Mouse (Mus musculus): ENCODE results near the gene Mfsd4a. TPM values are rescaled to one million over a fixed set of nuclear protein-coding genes. Genes with fewer than 3 reads are reported as not detected.

Mfsd4a gene
- polyA plus RNA-seq, 1 experiment, result 42.8 TPM

GRCm38 (mm10) chr1:132065001-132065400, 2.9 kb downstream of the Mfsd4a start:
- peaks cover 24% of the 10 kb centered on the region for H3K4me1 ChIP-seq (ENCODE audit: control insufficient read depth, insufficient read depth, low read length)
- no peak for DNase-seq
- no peak overlapping the region for H3K27ac ChIP-seq (ENCODE audit: insufficient read depth, low read length)
- 48% methylated on average over 1 of the region's 1 CpGs for WGBS
- TF ChIP-seq CTCF (IDR thresholded peaks at IDR 0.05; ENCODE audit: borderline replicate concordance, insufficient read depth, low read depth, low read length) (no peak), POLR2A (IDR thresholded peaks at IDR 0.05; ENCODE audit: borderline replicate concordance, insufficient read depth, low read length) (no peak)
- no peak overlapping the region for H3K4me3 ChIP-seq (replicated peaks; ENCODE audit: insufficient read depth, low read depth, low read length)
- no peaks in the 10 kb centered on the region for H3K27me3 ChIP-seq (ENCODE audit: control insufficient read depth, insufficient read depth, low read length)

- 77% methylated on average over 4 of the region's 4 CpGs for whole genome bisulfite sequencing
Measured at GRCm38 (mm10) chr1:132063096-132063495, 4.8 kb downstream of the Mfsd4a start.

GRCm38 (mm10) chr1:132061750-132062541, 5.9 kb downstream of the Mfsd4a start:
- 68% methylated on average over 6 of the region's 6 CpGs for WGBS
- H3K27ac ChIP-seq (ENCODE audit: insufficient read depth, low read length), result no peak overlapping the region
- no peak overlapping the region for H3K4me3 ChIP-seq (replicated peaks; ENCODE audit: insufficient read depth, low read depth, low read length)
- no peaks in the 10 kb centered on the region for H3K27me3 ChIP-seq (ENCODE audit: control insufficient read depth, insufficient read depth, low read length)
- no peak for TF ChIP-seq CTCF (IDR thresholded peaks at IDR 0.05; ENCODE audit: borderline replicate concordance, insufficient read depth, low read depth, low read length)
- peaks cover 32% of the 10 kb centered on the region for H3K4me1 ChIP-seq (ENCODE audit: control insufficient read depth, insufficient read depth, low read length)
- DNase-seq, result no peak

More at GRCm38 (mm10) chr1:132063096-132063495, 4.8 kb downstream of the Mfsd4a start:
- no peak for DNase-seq
- TF ChIP-seq POLR2A (IDR thresholded peaks at IDR 0.05; ENCODE audit: borderline replicate concordance, insufficient read depth, low read length) (no peak), CTCF (IDR thresholded peaks at IDR 0.05; ENCODE audit: borderline replicate concordance, insufficient read depth, low read depth, low read length) (no peak)
- Histone ChIP-seq H3K27ac (ENCODE audit: insufficient read depth, low read length) (no peak overlapping the region), H3K4me1 (ENCODE audit: control insufficient read depth, insufficient read depth, low read length) (peaks cover 32% of the 10 kb centered on the region), H3K4me3 (replicated peaks; ENCODE audit: insufficient read depth, low read depth, low read length) (no peak overlapping the region), H3K27me3 (ENCODE audit: control insufficient read depth, insufficient read depth, low read length) (no peaks in the 10 kb centered on the region)

- Histone ChIP-seq H3K4me3 (replicated peaks; ENCODE audit: insufficient read depth, low read depth, low read length) (no peak overlapping the region), H3K27ac (ENCODE audit: insufficient read depth, low read length) (no peak overlapping the region), H3K4me1 (ENCODE audit: control insufficient read depth, insufficient read depth, low read length) (peaks cover 29% of the 10 kb centered on the region), H3K27me3 (ENCODE audit: control insufficient read depth, insufficient read depth, low read length) (no peaks in the 10 kb centered on the region)
- no peak for DNase-seq
- TF ChIP-seq CTCF (IDR thresholded peaks at IDR 0.05; ENCODE audit: borderline replicate concordance, insufficient read depth, low read depth, low read length) (no peak), POLR2A (IDR thresholded peaks at IDR 0.05; ENCODE audit: borderline replicate concordance, insufficient read depth, low read length) (no peak)
- WGBS, result 68% methylated on average over 7 of the region's 7 CpGs
Measured at GRCm38 (mm10) chr1:132060036-132060769, 7.7 kb downstream of the Mfsd4a start.

GRCm38 (mm10) chr1:132058558-132058957, 9.3 kb downstream of the Mfsd4a start:
- TF ChIP-seq CTCF (IDR thresholded peaks at IDR 0.05; ENCODE audit: borderline replicate concordance, insufficient read depth, low read depth, low read length), result no peak
- TF ChIP-seq POLR2A (IDR thresholded peaks at IDR 0.05; ENCODE audit: borderline replicate concordance, insufficient read depth, low read length), result no peak
- DNase-seq, result no peak
- Histone ChIP-seq H3K4me1 (ENCODE audit: control insufficient read depth, insufficient read depth, low read length) (peaks cover 23% of the 10 kb centered on the region), H3K27ac (ENCODE audit: insufficient read depth, low read length) (no peak overlapping the region), H3K4me3 (replicated peaks; ENCODE audit: insufficient read depth, low read depth, low read length) (no peak overlapping the region), H3K27me3 (ENCODE audit: control insufficient read depth, insufficient read depth, low read length) (no peaks in the 10 kb centered on the region)
- 95% methylated on average over 5 of the region's 5 CpGs for WGBS

GRCm38 (mm10) chr1:132055054-132055664, 12.7 kb downstream of the Mfsd4a start:
- Histone ChIP-seq H3K4me3 (replicated peaks; ENCODE audit: insufficient read depth, low read depth, low read length) (no peak overlapping the region), H3K27ac (ENCODE audit: insufficient read depth, low read length) (no peak overlapping the region), H3K27me3 (ENCODE audit: control insufficient read depth, insufficient read depth, low read length) (no peaks in the 10 kb centered on the region), H3K4me1 (ENCODE audit: control insufficient read depth, insufficient read depth, low read length) (peaks cover 23% of the 10 kb centered on the region)
- TF ChIP-seq POLR2A (IDR thresholded peaks at IDR 0.05; ENCODE audit: borderline replicate concordance, insufficient read depth, low read length) (no peak), CTCF (IDR thresholded peaks at IDR 0.05; ENCODE audit: borderline replicate concordance, insufficient read depth, low read depth, low read length) (no peak)
- DNase-seq, result no peak
- 83% methylated on average over 7 of the region's 7 CpGs for WGBS

- H3K27ac ChIP-seq (ENCODE audit: insufficient read depth, low read length), result no peak overlapping the region
- no peaks in the 10 kb centered on the region for H3K27me3 ChIP-seq (ENCODE audit: control insufficient read depth, insufficient read depth, low read length)
- 88% methylated on average over 3 of the region's 3 CpGs for WGBS
- H3K4me3 ChIP-seq (replicated peaks; ENCODE audit: insufficient read depth, low read depth, low read length), result no peak overlapping the region
- no peak for DNase-seq
- TF ChIP-seq CTCF (IDR thresholded peaks at IDR 0.05; ENCODE audit: borderline replicate concordance, insufficient read depth, low read depth, low read length), result no peak
- TF ChIP-seq POLR2A (IDR thresholded peaks at IDR 0.05; ENCODE audit: borderline replicate concordance, insufficient read depth, low read length), result no peak
- H3K4me1 ChIP-seq (ENCODE audit: control insufficient read depth, insufficient read depth, low read length), result peaks cover 17% of the 10 kb centered on the region
Measured at GRCm38 (mm10) chr1:132054387-132054786, 13.5 kb downstream of the Mfsd4a start.
